Mouse (Mus musculus): ENCODE measurements around the gene Syce3. TPM values are rescaled to one million over a fixed set of nuclear protein-coding genes. Genes with fewer than 3 reads are reported as not detected.
A peak's percentile ranks its signal among the peaks of the same experiment; 100 is the strongest.
"Not testable (repeated sequence)": the region's sequence is repeated elsewhere in the genome, so short reads cannot be mapped to it uniquely, and the experiment has no call there.

Gene Syce3
- polyA plus RNA-seq, 1 experiment from 2014 or later, result not detected

GRCm38 (mm10) chr15:89431271-89431670 lies 21.0 kb upstream of the Syce3 start:
- no peak overlapping the region for H3K27ac ChIP-seq
- no peak overlapping the region for H3K4me3 ChIP-seq
- ATAC-seq (ENCODE audit: low FRiP score, low read depth), result no peak
- H3K4me2 ChIP-seq (replicated peaks), result no peak overlapping the region
- H3K4me1 ChIP-seq, result peaks cover 12% of the 10 kb centered on the region; the same call in 1 of the 2 replicates
- H3K9ac ChIP-seq, result no peak overlapping the region
- H3K9me3 ChIP-seq, result no peaks in the 10 kb centered on the region
- peaks cover 16% of the 10 kb centered on the region for H3K36me3 ChIP-seq
- WGBS, result 89% methylated on average over 3 of the region's 3 CpGs
- H3K27me3 ChIP-seq (replicated peaks), result no peaks in the 10 kb centered on the region

- Histone ChIP-seq H3K36me3 (peaks cover 21% of the 10 kb centered on the region), H3K4me1 (peaks cover 12% of the 10 kb centered on the region; the same call in 1 of the 2 replicates), H3K4me2 (replicated peaks) (peak overlapping the region; percentile 88; the same call in 1 of the 2 replicates)
- H3K27ac ChIP-seq; H3K27me3 ChIP-seq (replicated peaks); H3K4me3 ChIP-seq; H3K9me3 ChIP-seq; H3K9ac ChIP-seq; ATAC-seq (ENCODE audit: low FRiP score, low read depth): not testable (repeated sequence)
- WGBS, result 83% methylated on average over 9 of the region's 9 CpGs
These were observed 20.5 kb upstream of the Syce3 start for GRCm38 (mm10) chr15:89430771-89431170.

- peak overlapping the region; percentile 88 for H3K4me2 ChIP-seq (replicated peaks)
- no peak for ATAC-seq (ENCODE audit: low FRiP score, low read depth)
- peaks cover 12% of the 10 kb centered on the region; the same call in 1 of the 2 replicates for H3K4me1 ChIP-seq
- H3K4me3 ChIP-seq, result peak overlapping the region; percentile 71
- no peaks in the 10 kb centered on the region for H3K27me3 ChIP-seq (replicated peaks)
- H3K27ac ChIP-seq, result peak overlapping the region; percentile 94; the same call in 1 of the 2 replicates
- H3K9me3 ChIP-seq, result no peaks in the 10 kb centered on the region
- 49% methylated on average over 6 of the region's 6 CpGs for WGBS
- H3K36me3 ChIP-seq, result peaks cover 23% of the 10 kb centered on the region
- peak overlapping the region; percentile 73 for H3K9ac ChIP-seq
These were observed 20.0 kb upstream of the Syce3 start for GRCm38 (mm10) chr15:89430341-89430740.

- no peaks in the 10 kb centered on the region for H3K9me3 ChIP-seq
- peak; percentile 96 for ATAC-seq (ENCODE audit: low FRiP score, low read depth)
- no peaks in the 10 kb centered on the region for H3K27me3 ChIP-seq (replicated peaks)
- H3K4me2 ChIP-seq (replicated peaks), result peak within 1 kb of the TSS; percentile 88
- H3K4me1 ChIP-seq, result peaks cover 12% of the 10 kb centered on the region; the same call in 1 of the 2 replicates
- peaks cover 26% of the 10 kb centered on the region for H3K36me3 ChIP-seq
- H3K4me3 ChIP-seq, result peak within 1 kb of the TSS; percentile 71
- H3K9ac ChIP-seq, result peak within 1 kb of the TSS; percentile 73
- H3K27ac ChIP-seq, result peak within 1 kb of the TSS; percentile 94
- under 1% methylated on average over 70 of the region's 70 CpGs for WGBS
These were observed 19.3 kb upstream of the Syce3 start, which contains the start of the genes C730034F03Rik, Gm44502 and Chkb for GRCm38 (mm10) chr15:89429352-89430221. TSS of gene C730034F03Rik (plus strand) at chr15:89429589. TSS of gene Gm44502 (minus strand) at chr15:89429696. TSS of gene Chkb (minus strand) at chr15:89429908.

- H3K36me3 ChIP-seq, result peaks cover 28% of the 10 kb centered on the region
- H3K27me3 ChIP-seq (replicated peaks), result no peaks in the 10 kb centered on the region
- H3K4me1 ChIP-seq, result peaks cover 12% of the 10 kb centered on the region; the same call in 1 of the 2 replicates
- ATAC-seq (ENCODE audit: low FRiP score, low read depth), result peak; percentile 49
- H3K9me3 ChIP-seq, result no peaks in the 10 kb centered on the region
- 3% methylated on average over 22 of the region's 22 CpGs for WGBS
- peak overlapping the region; percentile 88 for H3K4me2 ChIP-seq (replicated peaks)
- 0 out of 2 replicates have a peak overlapping the region, but pooled peaks have one; percentile 94 for H3K27ac ChIP-seq
- H3K9ac ChIP-seq, result peak overlapping the region; percentile 73
- H3K4me3 ChIP-seq, result peak overlapping the region; percentile 71
These were observed 18.6 kb upstream of the Syce3 start for GRCm38 (mm10) chr15:89428821-89429351.

GRCm38 (mm10) chr15:89428136-89428790 lies 18.0 kb upstream of the Syce3 start:
- Histone ChIP-seq H3K27me3 (replicated peaks) (no peaks in the 10 kb centered on the region), H3K9ac (peak overlapping the region; percentile 73), H3K4me1 (peaks cover 12% of the 10 kb centered on the region; the same call in 1 of the 2 replicates), H3K27ac (no peak overlapping the region), H3K9me3 (no peaks in the 10 kb centered on the region), H3K4me2 (replicated peaks) (peak overlapping the region; percentile 88), H3K36me3 (peaks cover 29% of the 10 kb centered on the region), H3K4me3 (peak overlapping the region; percentile 71)
- ATAC-seq (ENCODE audit: low FRiP score, low read depth), result no peak
- WGBS, result 81% methylated on average over 19 of the region's 19 CpGs

GRCm38 (mm10) chr15:89426716-89427115 lies 16.4 kb upstream of the Syce3 start:
- Histone ChIP-seq H3K27ac (no peak overlapping the region), H3K27me3 (replicated peaks) (no peaks in the 10 kb centered on the region), H3K4me2 (replicated peaks) (no peak overlapping the region), H3K36me3 (peaks cover 36% of the 10 kb centered on the region), H3K4me3 (no peak overlapping the region), H3K4me1 (peaks cover 12% of the 10 kb centered on the region; the same call in 1 of the 2 replicates), H3K9me3 (no peaks in the 10 kb centered on the region), H3K9ac (no peak overlapping the region)
- 92% methylated on average over 10 of the region's 10 CpGs for WGBS
- no peak for ATAC-seq (ENCODE audit: low FRiP score, low read depth)

GRCm38 (mm10) chr15:89425711-89426121 lies 15.4 kb upstream of the Syce3 start, which contains the start of gene Cpt1b:
TSS of gene Cpt1b (minus strand) at chr15:89425863.
- no peak for ATAC-seq (ENCODE audit: low FRiP score, low read depth)
- H3K9me3 ChIP-seq, result no peaks in the 10 kb centered on the region
- H3K27me3 ChIP-seq (replicated peaks), result no peaks in the 10 kb centered on the region
- 26% methylated on average over 6 of the region's 6 CpGs for WGBS
- no peak within 1 kb of the TSS for H3K27ac ChIP-seq
- H3K4me3 ChIP-seq, result no peak within 1 kb of the TSS
- H3K9ac ChIP-seq, result no peak within 1 kb of the TSS
- H3K4me2 ChIP-seq (replicated peaks), result peak within 1 kb of the TSS; percentile 5; the same call in 1 of the 2 replicates
- peaks cover 36% of the 10 kb centered on the region for H3K36me3 ChIP-seq
- peaks cover 12% of the 10 kb centered on the region; the same call in 1 of the 2 replicates for H3K4me1 ChIP-seq

GRCm38 (mm10) chr15:89424621-89425020 lies 14.3 kb upstream of the Syce3 start:
- no peak for ATAC-seq (ENCODE audit: low FRiP score, low read depth)
- peaks cover 45% of the 10 kb centered on the region for H3K36me3 ChIP-seq
- H3K4me1 ChIP-seq, result peaks cover 9% of the 10 kb centered on the region; the same call in 1 of the 2 replicates
- no peaks in the 10 kb centered on the region for H3K9me3 ChIP-seq
- H3K27ac ChIP-seq, result no peak overlapping the region
- H3K9ac ChIP-seq, result no peak overlapping the region
- H3K4me3 ChIP-seq, result no peak overlapping the region
- no peaks in the 10 kb centered on the region for H3K27me3 ChIP-seq (replicated peaks)
- 85% methylated on average over 8 of the region's 8 CpGs for WGBS
- H3K4me2 ChIP-seq (replicated peaks), result no peak overlapping the region

GRCm38 (mm10) chr15:89421938-89422337 lies 11.6 kb upstream of the Syce3 start:
- H3K9me3 ChIP-seq, result no peaks in the 10 kb centered on the region
- H3K27ac ChIP-seq, result no peak overlapping the region
- no peak for ATAC-seq (ENCODE audit: low FRiP score, low read depth)
- H3K4me3 ChIP-seq, result no peak overlapping the region
- H3K36me3 ChIP-seq, result peaks cover 48% of the 10 kb centered on the region
- no peak overlapping the region for H3K4me2 ChIP-seq (replicated peaks)
- H3K9ac ChIP-seq, result no peak overlapping the region
- no peaks in the 10 kb centered on the region for H3K4me1 ChIP-seq
- WGBS, result 96% methylated on average over 9 of the region's 9 CpGs
- H3K27me3 ChIP-seq (replicated peaks), result no peaks in the 10 kb centered on the region

- H3K9ac ChIP-seq, result no peak overlapping the region
- no peak overlapping the region for H3K4me2 ChIP-seq (replicated peaks)
- peaks cover 22% of the 10 kb centered on the region for H3K36me3 ChIP-seq
- WGBS, result 91% methylated on average over 8 of the region's 8 CpGs
- no peaks in the 10 kb centered on the region for H3K4me1 ChIP-seq
- H3K9me3 ChIP-seq, result no peaks in the 10 kb centered on the region
- no peak overlapping the region for H3K27ac ChIP-seq
- no peak for ATAC-seq (ENCODE audit: low FRiP score, low read depth)
- no peaks in the 10 kb centered on the region for H3K27me3 ChIP-seq (replicated peaks)
- no peak overlapping the region for H3K4me3 ChIP-seq
These were observed 5.0 kb upstream of the Syce3 start for GRCm38 (mm10) chr15:89415282-89415681.

GRCm38 (mm10) chr15:89406691-89407090 lies 3.6 kb downstream of the Syce3 start:
- H3K36me3 ChIP-seq, result no peaks in the 10 kb centered on the region
- no peak overlapping the region for H3K9ac ChIP-seq
- no peaks in the 10 kb centered on the region for H3K27me3 ChIP-seq (replicated peaks)
- H3K4me3 ChIP-seq, result no peak overlapping the region
- no peak for ATAC-seq (ENCODE audit: low FRiP score, low read depth)
- H3K9me3 ChIP-seq, result peaks cover 9% of the 10 kb centered on the region
- no peaks in the 10 kb centered on the region for H3K4me1 ChIP-seq
- no peak overlapping the region for H3K4me2 ChIP-seq (replicated peaks)
- no peak overlapping the region for H3K27ac ChIP-seq
